1 mouse cellular context compared by ENCODE assay signal in the genomic region with DNA sequence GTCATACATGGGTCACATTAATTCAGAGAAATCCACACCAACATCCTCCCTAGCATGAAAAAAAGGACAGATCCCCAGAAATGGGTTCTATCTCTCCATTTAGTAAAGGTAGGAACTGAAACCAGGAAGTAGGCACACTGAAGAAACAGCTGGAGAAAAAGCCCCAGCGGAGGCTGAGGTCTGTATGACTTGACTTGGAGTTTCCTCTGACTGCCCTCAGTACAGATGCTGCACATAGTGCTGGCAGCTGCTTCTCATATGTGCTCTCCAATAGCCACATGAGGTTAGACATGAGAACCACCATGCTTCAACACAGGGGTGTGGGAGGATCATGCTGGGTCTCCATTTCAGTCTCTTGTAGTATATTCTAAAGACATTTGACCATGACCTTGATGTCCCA.
TF ChIP-seq lines count a peak whose summit lies in the region.

No protein-coding gene starts in this region.

TF ChIP-seq in CH12.LX, 34 proteins besides CTCF, POLR2A, EP300 and RAD21 (continued from another document):
- TF ChIP-seq NELFE (IDR thresholded peaks at IDR 0.05; ENCODE audit: low read depth, low read length) (no peak; the same call in 1 of the 2 replicates), MYC (IDR thresholded peaks at IDR 0.05; ENCODE audit: low read depth, low read length) (peak; percentile 94), ZNF384 (IDR thresholded peaks at IDR 0.05; ENCODE audit: low read depth, low read length) (peak; percentile 87), CHD2 (IDR thresholded peaks at IDR 0.05; ENCODE audit: low read length) (peak; percentile 91), IRF4 (IDR thresholded peaks at IDR 0.05; ENCODE audit: low read depth, low read length) (peak; percentile 99)
